In the genomic region with DNA sequence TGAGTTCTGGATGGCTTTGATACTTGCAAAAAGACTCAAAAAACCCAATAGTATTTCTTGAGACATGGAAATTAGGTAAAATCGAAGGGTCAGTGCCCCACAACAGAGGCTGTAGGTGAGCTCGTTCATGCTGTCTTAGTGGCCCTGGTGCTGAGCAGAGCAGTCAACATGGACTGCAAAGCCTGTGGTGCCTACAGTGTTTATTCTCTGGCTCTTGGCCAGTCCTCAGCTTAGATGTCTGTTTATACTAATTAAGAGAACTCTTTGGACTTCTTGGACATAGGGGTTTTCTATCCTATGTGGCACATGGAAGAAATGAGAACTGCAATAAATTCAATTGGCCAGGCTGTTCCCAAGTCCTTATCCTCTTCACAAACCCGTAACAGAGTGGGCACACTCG, we compare ENCODE assay signal across 19 mouse cellular contexts.
"Had no signal": no experiment of that assay in that cellular context is flagged by ENCODE, and none has a peak within 500 bp of the region (broad histone marks: within the 10 kb centered on the region; RNA-seq: fewer than 3 reads in every experiment).

No protein-coding gene starts in this region.

- H3K27me3 ChIP-seq: liver, embryonic 13.5 days; liver, embryonic 15.5 days; neural tube, embryonic 13.5 days; neural tube, embryonic 15.5 days had no signal

- ATAC-seq: liver, postnatal 0 days; midbrain, embryonic 16.5 days had no signal

- DNase-seq: liver; liver, embryonic 13.5 days; liver, postnatal 0 days; midbrain, embryonic 14.5 days; retina, postnatal 1 day; right cerebral cortex, adult 18-20 months; right cerebral cortex, postnatal 25 days; right cerebral cortex, postnatal 4 days; spleen, adult 18-20 months; thymus, adult 18-20 months; thymus, postnatal 14 days; thymus, postnatal 36 days had no signal

- H3K36me3 ChIP-seq: liver, embryonic 13.5 days; liver, embryonic 15.5 days; midbrain, embryonic 10.5 days; midbrain, embryonic 12.5 days; neural tube, embryonic 13.5 days; neural tube, embryonic 15.5 days had no signal

- H3K4me2 ChIP-seq: liver, embryonic 13.5 days; liver, embryonic 15.5 days; midbrain, embryonic 12.5 days; neural tube, embryonic 13.5 days; neural tube, embryonic 15.5 days had no signal

- H3K4me1 ChIP-seq: liver, embryonic 13.5 days; liver, embryonic 15.5 days; midbrain, embryonic 12.5 days; neural tube, embryonic 13.5 days had no signal

- H3K9ac ChIP-seq: liver, embryonic 13.5 days; liver, embryonic 15.5 days; liver, postnatal 0 days; midbrain, embryonic 12.5 days; neural tube, embryonic 13.5 days; neural tube, embryonic 15.5 days had no signal

- H3K27ac ChIP-seq: liver, embryonic 13.5 days; liver, embryonic 15.5 days; midbrain, embryonic 10.5 days; midbrain, embryonic 12.5 days; neural tube, embryonic 13.5 days; neural tube, embryonic 15.5 days had no signal

- H3K9me3 ChIP-seq: liver, embryonic 13.5 days; liver, embryonic 15.5 days; midbrain, embryonic 10.5 days; midbrain, embryonic 12.5 days; neural tube, embryonic 13.5 days; neural tube, embryonic 15.5 days had no signal

- H3K4me3 ChIP-seq: liver, embryonic 13.5 days; liver, embryonic 15.5 days; midbrain, embryonic 10.5 days; midbrain, embryonic 12.5 days; myocyte; neural tube, embryonic 13.5 days; neural tube, embryonic 15.5 days had no signal
